Mouse (Mus musculus): Measurements from ENCODE around the gene Cyp2d22. TPM values are rescaled to one million over a fixed set of nuclear protein-coding genes. Genes with fewer than 3 reads are reported as not detected.
A peak's percentile ranks its signal among the peaks of the same experiment; 100 is the strongest.

Gene Cyp2d22
- polyA plus RNA-seq, 1 experiment: 9.9 TPM

DNA sequence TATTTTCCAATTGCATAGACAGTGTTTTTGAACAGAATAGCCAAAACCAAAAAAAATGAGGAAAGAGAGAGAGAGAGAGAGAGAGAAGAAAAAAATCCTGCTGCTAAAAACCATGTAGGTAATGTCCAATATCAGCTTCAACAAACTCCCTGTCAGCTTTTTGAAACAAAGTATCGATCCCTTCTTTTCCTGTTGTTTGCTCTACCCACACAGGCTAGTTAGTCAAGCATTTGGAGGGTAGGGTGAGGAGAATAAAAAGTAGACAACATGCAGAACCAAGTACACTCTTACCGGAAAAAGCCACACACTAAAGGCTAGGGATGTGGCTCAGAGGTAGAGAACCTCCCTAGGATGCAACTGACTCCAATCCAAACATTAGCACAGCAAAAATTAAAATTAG lies 5.7 kb upstream of the Cyp2d22 start:
- peaks cover 3% of the 10 kb centered on the region; the same call in 1 of the 2 replicates for H3K4me1 ChIP-seq (ENCODE audit: control insufficient read depth, insufficient read depth, low read length)

DNA sequence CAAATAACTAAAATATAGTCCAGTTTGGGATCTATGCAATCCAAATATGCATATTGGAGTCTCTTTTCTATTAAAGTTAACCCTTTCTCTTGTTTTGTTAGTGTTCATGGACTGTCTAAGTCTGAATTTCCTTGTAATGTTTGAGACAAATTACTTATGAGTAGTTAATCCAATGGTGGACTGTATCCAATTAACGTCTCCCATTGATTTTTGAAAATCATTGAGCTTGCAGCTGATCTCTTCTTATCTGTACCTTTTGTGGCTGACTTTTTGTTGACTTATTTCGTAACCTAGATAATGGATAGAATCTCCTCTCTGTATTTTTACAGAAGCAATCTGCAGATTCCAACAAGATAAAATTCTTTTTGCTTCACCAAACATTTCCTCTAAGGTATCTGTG lies 2.4 kb upstream of the Cyp2d22 start:
- no peaks in the 10 kb centered on the region for H3K36me3 ChIP-seq (ENCODE audit: control insufficient read depth, insufficient read depth, low read length)
- no peaks in the 10 kb centered on the region for H3K27me3 ChIP-seq (ENCODE audit: control insufficient read depth, insufficient read depth, low read length)
- H3K4me1 ChIP-seq (ENCODE audit: control insufficient read depth, insufficient read depth, low read length): peaks cover 13% of the 10 kb centered on the region
- H3K4me3 ChIP-seq (ENCODE audit: control insufficient read depth, low read depth, low read length): no peak overlapping the region
- no peak for TF ChIP-seq CTCF (IDR thresholded peaks at IDR 0.05; ENCODE audit: control insufficient read depth, insufficient read depth, insufficient replicate concordance, low read depth, low read length)
- H3K27ac ChIP-seq (ENCODE audit: control insufficient read depth, insufficient read depth, low read depth, low read length): no peak overlapping the region

More for the DNA sequence above, 5.7 kb upstream of the Cyp2d22 start:
- no peaks in the 10 kb centered on the region for H3K36me3 ChIP-seq (ENCODE audit: control insufficient read depth, insufficient read depth, low read length)
- TF ChIP-seq POLR2A (IDR thresholded peaks at IDR 0.05; ENCODE audit: control insufficient read depth, low read depth, low read length) (no peak), CTCF (IDR thresholded peaks at IDR 0.05; ENCODE audit: control insufficient read depth, insufficient read depth, insufficient replicate concordance, low read depth, low read length) (no peak)
- no peak overlapping the region for H3K4me3 ChIP-seq (ENCODE audit: control insufficient read depth, low read depth, low read length)
- no peak overlapping the region for H3K27ac ChIP-seq (ENCODE audit: control insufficient read depth, insufficient read depth, low read depth, low read length)
- no peaks in the 10 kb centered on the region for H3K27me3 ChIP-seq (ENCODE audit: control insufficient read depth, insufficient read depth, low read length)

DNA sequence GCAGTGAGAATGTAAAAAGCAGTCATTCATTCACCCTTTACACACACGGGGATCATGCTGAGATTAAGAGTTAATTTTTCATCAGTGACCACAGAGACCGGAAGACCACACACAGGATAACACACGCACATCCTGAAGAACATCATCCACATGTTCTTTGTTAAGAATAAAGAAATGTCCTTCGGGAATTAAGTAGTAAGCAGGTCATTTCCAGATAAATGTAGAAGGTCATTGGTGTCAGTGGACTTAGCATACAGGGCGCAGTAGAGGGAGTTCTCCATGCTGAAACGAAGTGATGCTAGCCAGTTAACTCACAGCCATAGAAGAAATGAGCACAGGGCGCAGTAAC lies 628 bp upstream of the Cyp2d22 start:
- Histone ChIP-seq H3K27me3 (ENCODE audit: control insufficient read depth, insufficient read depth, low read length) (no peaks in the 10 kb centered on the region), H3K36me3 (ENCODE audit: control insufficient read depth, insufficient read depth, low read length) (no peaks in the 10 kb centered on the region), H3K27ac (ENCODE audit: control insufficient read depth, insufficient read depth, low read depth, low read length) (no peak overlapping the region), H3K4me1 (ENCODE audit: control insufficient read depth, insufficient read depth, low read length) (peaks cover 13% of the 10 kb centered on the region), H3K4me3 (ENCODE audit: control insufficient read depth, low read depth, low read length) (peak overlapping the region; percentile 59; the same call in 1 of the 2 replicates)
- TF ChIP-seq POLR2A (IDR thresholded peaks at IDR 0.05; ENCODE audit: control insufficient read depth, low read depth, low read length) (no peak), CTCF (IDR thresholded peaks at IDR 0.05; ENCODE audit: control insufficient read depth, insufficient read depth, insufficient replicate concordance, low read depth, low read length) (no peak)

DNA sequence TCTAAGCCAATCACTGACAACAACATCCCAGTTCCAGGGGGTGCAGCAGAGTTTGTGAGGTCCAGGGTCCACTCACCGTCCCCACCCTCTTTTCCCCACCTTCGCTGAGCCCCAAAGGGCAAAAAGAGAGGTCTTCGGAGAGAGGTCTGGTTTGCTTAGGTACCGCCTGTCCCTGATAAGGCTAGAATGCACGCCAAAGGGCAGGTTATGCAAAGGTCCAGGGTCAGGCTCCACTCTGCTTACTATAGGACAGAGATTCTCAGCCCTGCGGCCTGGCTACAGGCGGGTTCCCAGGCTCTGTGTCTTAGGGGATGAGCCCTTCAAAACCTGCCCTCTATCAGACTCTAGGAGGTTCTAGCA lies 569 bp downstream of the Cyp2d22 start:
- Histone ChIP-seq H3K27me3 (ENCODE audit: control insufficient read depth, insufficient read depth, low read length) (no peaks in the 10 kb centered on the region), H3K4me3 (ENCODE audit: control insufficient read depth, low read depth, low read length) (peak overlapping the region; percentile 67), H3K36me3 (ENCODE audit: control insufficient read depth, insufficient read depth, low read length) (no peaks in the 10 kb centered on the region), H3K27ac (ENCODE audit: control insufficient read depth, insufficient read depth, low read depth, low read length) (peak overlapping the region; percentile 73), H3K4me1 (ENCODE audit: control insufficient read depth, insufficient read depth, low read length) (peaks cover 13% of the 10 kb centered on the region)
- TF ChIP-seq CTCF (IDR thresholded peaks at IDR 0.05; ENCODE audit: control insufficient read depth, insufficient read depth, insufficient replicate concordance, low read depth, low read length) (no peak), POLR2A (IDR thresholded peaks at IDR 0.05; ENCODE audit: control insufficient read depth, low read depth, low read length) (no peak)

DNA sequence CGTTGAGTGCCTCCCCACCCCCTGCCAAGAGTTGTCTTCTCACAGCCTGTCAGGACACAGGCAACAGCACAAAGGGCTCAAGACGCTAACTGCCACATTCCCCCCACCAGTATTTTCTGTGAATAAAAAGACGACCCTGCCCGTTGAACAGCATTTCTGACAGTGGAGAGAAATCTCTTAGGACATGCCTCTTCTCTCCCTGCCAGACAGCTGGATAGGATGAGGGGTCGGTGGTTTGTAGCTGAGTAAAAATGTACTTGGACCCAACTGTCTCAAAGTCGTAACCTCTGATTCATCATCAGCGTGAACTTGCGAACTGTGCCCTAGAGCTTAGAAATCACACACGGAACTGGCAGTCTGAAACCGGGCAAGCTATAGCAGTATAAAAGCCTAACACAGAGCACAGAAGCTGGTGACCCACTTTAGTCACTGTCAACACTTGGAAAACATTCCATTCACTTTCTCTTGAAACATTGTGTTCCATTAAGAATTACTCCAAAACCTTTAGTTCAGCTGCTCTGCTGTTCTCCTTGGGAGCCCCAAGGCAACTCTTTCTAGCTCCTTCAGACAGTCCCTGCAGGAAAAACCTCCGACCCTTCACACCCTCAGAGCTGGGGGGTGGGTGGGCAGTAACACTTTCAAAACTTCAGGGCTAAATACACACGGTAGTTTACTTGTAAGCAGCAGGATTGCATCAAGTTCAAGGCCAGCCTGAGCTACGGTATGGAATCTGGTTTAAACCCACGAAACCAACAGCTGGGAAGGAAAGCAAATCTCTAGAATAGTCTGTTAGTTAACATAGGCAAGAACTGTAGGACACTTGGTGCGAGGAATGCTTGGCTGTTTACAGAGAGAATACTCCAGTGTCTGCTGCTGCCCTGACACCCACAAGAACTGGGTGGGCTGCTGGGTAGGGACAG lies 1.5 kb downstream of the Cyp2d22 start:
- Histone ChIP-seq H3K4me1 (ENCODE audit: control insufficient read depth, insufficient read depth, low read length) (peaks cover 13% of the 10 kb centered on the region), H3K4me3 (ENCODE audit: control insufficient read depth, low read depth, low read length) (no peak overlapping the region), H3K27ac (ENCODE audit: control insufficient read depth, insufficient read depth, low read depth, low read length) (peak overlapping the region; percentile 73), H3K36me3 (ENCODE audit: control insufficient read depth, insufficient read depth, low read length) (no peaks in the 10 kb centered on the region), H3K27me3 (ENCODE audit: control insufficient read depth, insufficient read depth, low read length) (no peaks in the 10 kb centered on the region)
- TF ChIP-seq CTCF (IDR thresholded peaks at IDR 0.05; ENCODE audit: control insufficient read depth, insufficient read depth, insufficient replicate concordance, low read depth, low read length) (no peak), POLR2A (IDR thresholded peaks at IDR 0.05; ENCODE audit: control insufficient read depth, low read depth, low read length) (no peak)

GRCm38 (mm10) chr15:82377701-82378100 lies 2.4 kb downstream of the Cyp2d22 start:
- Histone ChIP-seq H3K4me1 (ENCODE audit: control insufficient read depth, insufficient read depth, low read length) (peaks cover 13% of the 10 kb centered on the region), H3K27ac (ENCODE audit: control insufficient read depth, insufficient read depth, low read depth, low read length) (no peak overlapping the region), H3K4me3 (ENCODE audit: control insufficient read depth, low read depth, low read length) (no peak overlapping the region), H3K36me3 (ENCODE audit: control insufficient read depth, insufficient read depth, low read length) (no peaks in the 10 kb centered on the region), H3K27me3 (ENCODE audit: control insufficient read depth, insufficient read depth, low read length) (no peaks in the 10 kb centered on the region)
- TF ChIP-seq CTCF (IDR thresholded peaks at IDR 0.05; ENCODE audit: control insufficient read depth, insufficient read depth, insufficient replicate concordance, low read depth, low read length) (no peak), POLR2A (IDR thresholded peaks at IDR 0.05; ENCODE audit: control insufficient read depth, low read depth, low read length) (no peak)

GRCm38 (mm10) chr15:82376393-82377138 lies 3.5 kb downstream of the Cyp2d22 start:
- Histone ChIP-seq H3K4me1 (ENCODE audit: control insufficient read depth, insufficient read depth, low read length) (peaks cover 11% of the 10 kb centered on the region), H3K4me3 (ENCODE audit: control insufficient read depth, low read depth, low read length) (no peak overlapping the region), H3K27me3 (ENCODE audit: control insufficient read depth, insufficient read depth, low read length) (no peaks in the 10 kb centered on the region), H3K36me3 (ENCODE audit: control insufficient read depth, insufficient read depth, low read length) (no peaks in the 10 kb centered on the region), H3K27ac (ENCODE audit: control insufficient read depth, insufficient read depth, low read depth, low read length) (no peak overlapping the region)
- TF ChIP-seq CTCF (IDR thresholded peaks at IDR 0.05; ENCODE audit: control insufficient read depth, insufficient read depth, insufficient replicate concordance, low read depth, low read length): no peak
- TF ChIP-seq POLR2A (IDR thresholded peaks at IDR 0.05; ENCODE audit: control insufficient read depth, low read depth, low read length): no peak
